Mouse (Mus musculus): ENCODE data around the gene Gm42674. TPM values are rescaled to one million over a fixed set of nuclear protein-coding genes. Genes with fewer than 3 reads are reported as not detected.
A peak's percentile ranks its signal among the peaks of the same experiment; 100 is the strongest.

Gm42674 gene
- polyA plus RNA-seq, 1 experiment from 2014 or later, result not detected

DNA sequence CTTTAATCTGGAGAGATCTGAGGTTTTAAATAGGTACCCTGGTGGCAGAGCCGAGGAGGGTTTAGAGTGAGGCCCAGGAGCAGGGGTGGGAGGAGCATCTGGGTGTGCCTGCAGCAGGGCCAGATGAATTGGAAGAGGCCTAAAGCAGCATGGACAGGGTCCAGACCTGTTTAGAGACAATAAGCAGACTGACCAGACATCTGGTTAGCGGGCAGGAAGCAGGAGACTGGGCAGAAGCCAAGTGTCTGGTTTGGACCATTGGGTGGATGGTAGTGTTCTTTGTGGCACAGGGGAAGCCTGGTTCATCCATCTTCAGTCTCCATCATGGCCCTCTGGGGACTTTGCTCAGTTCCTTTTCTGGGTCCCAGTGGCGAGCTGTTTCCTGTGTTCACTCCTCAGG lies 17.8 kb upstream of the Gm42674 start:
- ATAC-seq (ENCODE audit: extremely low read depth, insufficient number of reproducible peaks, low FRiP score, low TSS enrichment), result no peak

DNA sequence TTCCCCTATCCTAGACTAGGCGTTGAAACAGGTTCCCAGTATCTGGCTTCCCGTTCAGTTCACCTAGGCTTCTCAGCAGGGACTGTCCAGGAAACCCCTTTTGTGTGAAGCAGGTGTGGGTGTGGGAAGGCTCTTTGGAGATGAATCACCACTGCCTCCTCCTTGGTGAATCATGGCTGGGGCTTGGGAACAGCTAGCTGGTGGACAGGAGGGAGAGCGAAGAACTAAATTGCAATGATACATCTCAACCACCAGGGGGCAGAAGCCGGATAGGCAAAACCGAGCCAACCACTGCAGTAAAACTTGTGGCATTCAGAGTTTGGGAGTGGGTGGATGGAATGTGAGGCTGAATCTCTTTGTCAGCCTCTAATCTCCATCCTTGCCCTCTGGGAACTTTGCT lies 16.1 kb upstream of the Gm42674 start:
- H3K9ac ChIP-seq, result no peak overlapping the region
- H3K27ac ChIP-seq (replicated peaks), result no peak overlapping the region
- H3K9me3 ChIP-seq, result no peaks in the 10 kb centered on the region
- 34% methylated on average over 5 of the region's 5 CpGs for WGBS
- H3K4me1 ChIP-seq, result peaks cover 31% of the 10 kb centered on the region
- no peak overlapping the region for H3K4me3 ChIP-seq
- no peaks in the 10 kb centered on the region for H3K36me3 ChIP-seq
- no peaks in the 10 kb centered on the region for H3K27me3 ChIP-seq (replicated peaks)
- no peak for ATAC-seq (ENCODE audit: extremely low read depth, insufficient number of reproducible peaks, low FRiP score, low TSS enrichment)
- no peak overlapping the region for H3K4me2 ChIP-seq

More for the DNA sequence above, 17.8 kb upstream of the Gm42674 start:
- H3K4me1 ChIP-seq, result peaks cover 31% of the 10 kb centered on the region
- 18% methylated on average over 3 of the region's 3 CpGs for WGBS
- H3K4me3 ChIP-seq, result no peak overlapping the region
- peak overlapping the region; percentile 8; the same call in 1 of the 2 replicates for H3K9ac ChIP-seq
- no peak overlapping the region for H3K4me2 ChIP-seq
- no peaks in the 10 kb centered on the region for H3K36me3 ChIP-seq
- no peaks in the 10 kb centered on the region for H3K27me3 ChIP-seq (replicated peaks)
- no peaks in the 10 kb centered on the region for H3K9me3 ChIP-seq
- H3K27ac ChIP-seq (replicated peaks), result no peak overlapping the region

DNA sequence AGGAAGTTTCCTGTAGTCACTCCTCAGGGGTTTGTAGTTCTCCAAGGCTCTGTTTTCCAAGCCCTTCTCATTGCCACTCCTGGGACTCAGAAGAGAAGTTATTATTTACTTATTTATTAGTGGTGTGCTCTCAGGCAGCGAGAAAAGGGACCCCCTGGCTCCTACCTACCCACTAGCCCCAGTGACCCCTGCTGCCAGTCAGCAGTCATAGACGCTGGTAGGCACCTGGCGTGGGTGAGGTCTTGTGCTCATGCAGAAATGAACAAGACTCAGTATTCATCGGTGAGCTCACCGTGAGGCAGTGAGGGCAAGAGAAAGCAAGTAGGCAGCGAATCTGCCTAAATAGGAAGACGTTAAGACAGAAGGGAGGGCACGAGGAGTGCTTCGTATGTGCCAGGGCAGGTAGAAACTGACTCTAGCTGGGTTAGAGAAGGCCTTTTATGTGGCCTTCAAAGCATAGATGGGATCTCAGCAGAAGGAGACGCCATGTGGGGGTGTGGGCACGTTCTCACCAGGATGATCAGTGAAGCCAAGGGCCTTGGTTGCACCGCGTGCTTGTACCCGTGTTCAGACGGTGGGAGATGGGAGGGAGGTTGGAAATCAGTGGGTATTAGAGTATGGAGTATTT lies 15.6 kb upstream of the Gm42674 start:
- H3K4me3 ChIP-seq, result no peak overlapping the region
- H3K36me3 ChIP-seq, result no peaks in the 10 kb centered on the region
- 76% methylated on average over 15 of the region's 15 CpGs for WGBS
- no peak overlapping the region for H3K9ac ChIP-seq
- no peaks in the 10 kb centered on the region for H3K27me3 ChIP-seq (replicated peaks)
- peak overlapping the region; percentile 22; the same call in 1 of the 2 replicates for H3K27ac ChIP-seq (replicated peaks)
- H3K9me3 ChIP-seq, result no peaks in the 10 kb centered on the region
- no peak for ATAC-seq (ENCODE audit: extremely low read depth, insufficient number of reproducible peaks, low FRiP score, low TSS enrichment)
- H3K4me1 ChIP-seq, result peaks cover 31% of the 10 kb centered on the region
- no peak overlapping the region for H3K4me2 ChIP-seq

DNA sequence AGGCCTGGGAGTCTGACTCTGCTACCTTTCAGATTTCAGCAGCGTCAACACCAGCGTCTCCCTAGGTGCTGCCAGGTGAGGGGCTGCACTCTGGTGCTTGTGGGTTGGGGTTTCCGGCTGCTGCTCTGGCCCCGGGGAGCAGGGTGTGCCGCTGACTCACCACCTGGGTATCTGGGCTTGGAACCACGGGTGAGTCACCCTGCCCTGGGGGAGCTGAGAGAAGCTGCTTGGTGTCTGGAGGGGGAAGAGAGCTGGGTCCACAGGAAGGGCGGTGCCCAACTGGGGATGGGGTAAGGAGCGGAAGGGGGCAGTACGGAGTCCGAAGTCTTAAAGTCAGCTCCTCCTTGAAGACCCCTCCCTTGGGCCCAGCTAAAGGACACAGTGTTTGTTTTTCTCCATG lies 14.8 kb upstream of the Gm42674 start:
- peak overlapping the region; percentile 22; the same call in 1 of the 2 replicates for H3K27ac ChIP-seq (replicated peaks)
- H3K9me3 ChIP-seq, result no peaks in the 10 kb centered on the region
- H3K36me3 ChIP-seq, result no peaks in the 10 kb centered on the region
- H3K4me3 ChIP-seq, result no peak overlapping the region
- no peaks in the 10 kb centered on the region for H3K27me3 ChIP-seq (replicated peaks)
- H3K4me1 ChIP-seq, result peaks cover 31% of the 10 kb centered on the region
- 48% methylated on average over 10 of the region's 10 CpGs for WGBS
- no peak overlapping the region for H3K4me2 ChIP-seq
- no peak overlapping the region for H3K9ac ChIP-seq
- no peak for ATAC-seq (ENCODE audit: extremely low read depth, insufficient number of reproducible peaks, low FRiP score, low TSS enrichment)

DNA sequence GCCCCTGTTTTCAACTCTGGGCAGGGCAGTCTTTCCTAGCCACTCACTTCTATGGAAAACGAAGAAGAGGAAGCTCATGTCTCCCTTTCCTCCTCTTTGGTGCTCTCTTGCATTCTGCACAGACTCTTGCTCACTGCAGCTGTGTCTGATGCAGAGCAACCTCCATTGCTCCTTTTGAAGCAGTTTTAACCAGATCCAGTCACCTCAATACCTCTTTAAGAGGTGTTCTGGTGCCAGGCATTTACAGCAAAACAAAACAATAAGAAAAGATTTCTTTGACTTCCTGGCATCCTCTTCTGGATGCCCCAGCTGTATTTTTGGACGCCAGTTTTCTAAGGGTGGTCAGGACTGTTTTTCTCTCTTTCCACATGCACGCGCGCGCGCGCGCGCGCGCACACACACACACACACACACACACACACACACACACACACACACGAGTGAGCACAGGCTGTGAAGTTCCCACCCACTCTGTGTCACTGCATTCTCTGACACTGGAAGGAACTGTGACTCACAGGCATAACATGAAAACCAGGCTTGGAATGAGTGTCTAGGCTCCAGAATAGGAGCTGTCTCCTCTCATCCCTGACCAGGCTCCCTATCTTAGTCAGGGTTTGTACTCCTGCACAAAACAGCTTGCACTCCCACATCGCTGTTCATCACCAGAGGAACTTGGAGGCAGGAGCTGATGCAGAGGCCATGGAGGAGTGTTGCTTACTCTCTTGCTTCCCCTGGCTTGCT lies 14.2 kb upstream of the Gm42674 start:
- no peak overlapping the region for H3K4me3 ChIP-seq
- no peak for ATAC-seq (ENCODE audit: extremely low read depth, insufficient number of reproducible peaks, low FRiP score, low TSS enrichment)
- 80% methylated on average over 14 of the region's 14 CpGs for WGBS
- H3K4me2 ChIP-seq, result no peak overlapping the region
- H3K36me3 ChIP-seq, result no peaks in the 10 kb centered on the region
- no peak overlapping the region for H3K9ac ChIP-seq
- 0 out of 2 replicates have a peak overlapping the region, but pooled peaks have one; percentile 20 for H3K27ac ChIP-seq (replicated peaks)
- no peaks in the 10 kb centered on the region for H3K27me3 ChIP-seq (replicated peaks)
- peaks cover 31% of the 10 kb centered on the region for H3K4me1 ChIP-seq
- H3K9me3 ChIP-seq, result no peaks in the 10 kb centered on the region

DNA sequence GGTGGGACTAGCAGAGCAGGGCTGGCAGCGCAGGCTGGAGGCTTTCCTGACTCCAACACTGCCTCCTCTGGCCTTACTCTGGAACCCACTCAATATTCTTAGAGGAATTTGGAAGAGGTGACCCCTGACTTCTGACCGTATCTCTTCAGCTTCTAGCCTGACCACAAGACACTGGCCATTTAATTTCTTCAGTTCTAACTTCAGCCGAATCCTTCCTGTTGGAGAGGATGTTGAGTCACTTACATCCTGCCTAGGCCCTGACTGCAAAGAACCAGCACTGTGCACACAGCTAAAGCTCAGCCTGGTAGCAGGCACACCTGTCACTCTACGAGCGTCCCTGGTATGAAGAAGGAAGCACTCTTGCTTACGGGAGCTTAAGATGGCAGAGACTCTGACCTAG lies 12.3 kb upstream of the Gm42674 start:
- 66% methylated on average over 6 of the region's 6 CpGs for WGBS
- H3K9ac ChIP-seq, result no peak overlapping the region
- no peak overlapping the region for H3K4me3 ChIP-seq
- ATAC-seq (ENCODE audit: extremely low read depth, insufficient number of reproducible peaks, low FRiP score, low TSS enrichment), result no peak
- H3K36me3 ChIP-seq, result no peaks in the 10 kb centered on the region
- no peaks in the 10 kb centered on the region for H3K27me3 ChIP-seq (replicated peaks)
- H3K27ac ChIP-seq (replicated peaks), result no peak overlapping the region
- no peak overlapping the region for H3K4me2 ChIP-seq
- H3K4me1 ChIP-seq, result peaks cover 17% of the 10 kb centered on the region
- H3K9me3 ChIP-seq, result 0 out of 2 replicates have a peak, but pooled peaks cover 5% of the 10 kb centered on the region

DNA sequence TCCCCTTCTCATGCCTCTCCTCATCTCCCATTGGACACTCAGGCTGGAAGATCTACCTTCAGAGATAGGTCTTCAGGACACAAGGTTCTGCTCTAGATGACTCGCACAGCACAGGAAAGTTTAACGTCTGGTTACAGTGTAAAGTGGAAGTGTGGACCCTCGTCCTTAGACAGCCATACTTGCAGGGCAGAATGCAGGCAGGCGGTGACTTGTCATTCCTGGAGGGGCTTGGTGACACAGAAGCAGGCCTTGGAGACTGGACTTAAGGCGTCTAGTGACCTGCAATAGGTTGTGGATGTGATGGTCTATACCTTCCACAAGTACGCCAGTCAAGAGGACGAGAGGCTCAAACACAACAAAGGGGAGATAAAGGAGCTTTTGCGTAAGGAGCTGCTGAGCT lies 11.8 kb upstream of the Gm42674 start, which contains the start of gene S100a2:
TSS of gene S100a2 (plus strand) at position 301 of the 400 bp plus-strand sequence.
- Histone ChIP-seq H3K4me1 (peaks cover 16% of the 10 kb centered on the region), H3K4me3 (no peak within 1 kb of the TSS), H3K27ac (replicated peaks) (no peak within 1 kb of the TSS), H3K27me3 (replicated peaks) (no peaks in the 10 kb centered on the region), H3K4me2 (no peak within 1 kb of the TSS), H3K36me3 (no peaks in the 10 kb centered on the region), H3K9me3 (0 out of 2 replicates have a peak, but pooled peaks cover 5% of the 10 kb centered on the region), H3K9ac (no peak within 1 kb of the TSS)
- 76% methylated on average over 8 of the region's 8 CpGs for WGBS
- ATAC-seq (ENCODE audit: extremely low read depth, insufficient number of reproducible peaks, low FRiP score, low TSS enrichment), result no peak

DNA sequence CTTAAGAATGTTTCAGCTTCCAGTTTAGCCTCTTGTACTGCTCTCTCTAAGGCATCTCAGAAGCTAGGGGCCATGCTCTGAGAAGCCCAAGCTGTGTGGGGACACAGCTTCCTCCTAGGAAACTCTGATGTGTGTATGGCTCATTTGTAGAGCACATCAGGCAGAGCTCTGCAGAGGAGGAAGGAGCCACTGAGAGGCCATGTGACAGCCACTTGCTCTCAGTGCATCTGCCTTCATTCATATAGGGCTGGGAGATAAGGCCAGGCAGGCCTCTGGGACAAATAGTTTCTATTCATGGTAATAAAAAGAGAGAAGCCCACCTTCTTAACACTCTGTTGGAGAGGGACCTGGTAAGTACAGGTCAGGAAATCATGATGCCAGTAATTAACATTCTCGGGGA lies 7.2 kb upstream of the Gm42674 start:
- no peaks in the 10 kb centered on the region for H3K27me3 ChIP-seq (replicated peaks)
- H3K4me2 ChIP-seq, result no peak overlapping the region
- 0 out of 2 replicates have a peak, but pooled peaks cover 7% of the 10 kb centered on the region for H3K4me1 ChIP-seq
- ATAC-seq (ENCODE audit: extremely low read depth, insufficient number of reproducible peaks, low FRiP score, low TSS enrichment), result no peak
- 68% methylated on average over 1 of the region's 1 CpGs for WGBS
- no peak overlapping the region for H3K27ac ChIP-seq (replicated peaks)
- H3K36me3 ChIP-seq, result no peaks in the 10 kb centered on the region
- H3K4me3 ChIP-seq, result no peak overlapping the region
- H3K9ac ChIP-seq, result no peak overlapping the region
- 0 out of 2 replicates have a peak, but pooled peaks cover 5% of the 10 kb centered on the region for H3K9me3 ChIP-seq

DNA sequence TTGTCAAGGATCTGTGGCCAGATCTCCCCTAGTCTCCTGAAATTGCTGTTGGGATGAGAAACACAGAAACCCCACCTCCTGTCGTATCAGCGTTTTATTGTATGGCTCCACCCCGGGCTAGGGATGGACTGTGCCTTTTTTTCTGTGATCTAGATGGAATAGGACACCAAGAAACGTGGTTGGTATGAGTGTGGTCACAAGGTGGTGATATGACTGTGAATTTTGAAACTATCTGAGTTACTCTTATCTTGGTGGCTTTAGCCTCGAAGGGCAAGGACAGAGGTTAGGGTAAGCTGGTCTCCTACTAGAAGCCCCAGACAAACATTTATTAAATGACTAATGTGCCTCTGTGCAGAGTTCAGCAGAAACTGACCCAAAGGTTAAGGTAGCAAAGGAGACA lies 6.1 kb upstream of the Gm42674 start:
- Histone ChIP-seq H3K27ac (replicated peaks) (no peak overlapping the region), H3K27me3 (replicated peaks) (no peaks in the 10 kb centered on the region), H3K4me2 (no peak overlapping the region), H3K9ac (no peak overlapping the region), H3K9me3 (0 out of 2 replicates have a peak, but pooled peaks cover 5% of the 10 kb centered on the region), H3K4me1 (peaks cover 13% of the 10 kb centered on the region), H3K36me3 (no peaks in the 10 kb centered on the region), H3K4me3 (no peak overlapping the region)
- 68% methylated on average over 5 of the region's 5 CpGs for WGBS
- no peak for ATAC-seq (ENCODE audit: extremely low read depth, insufficient number of reproducible peaks, low FRiP score, low TSS enrichment)

DNA sequence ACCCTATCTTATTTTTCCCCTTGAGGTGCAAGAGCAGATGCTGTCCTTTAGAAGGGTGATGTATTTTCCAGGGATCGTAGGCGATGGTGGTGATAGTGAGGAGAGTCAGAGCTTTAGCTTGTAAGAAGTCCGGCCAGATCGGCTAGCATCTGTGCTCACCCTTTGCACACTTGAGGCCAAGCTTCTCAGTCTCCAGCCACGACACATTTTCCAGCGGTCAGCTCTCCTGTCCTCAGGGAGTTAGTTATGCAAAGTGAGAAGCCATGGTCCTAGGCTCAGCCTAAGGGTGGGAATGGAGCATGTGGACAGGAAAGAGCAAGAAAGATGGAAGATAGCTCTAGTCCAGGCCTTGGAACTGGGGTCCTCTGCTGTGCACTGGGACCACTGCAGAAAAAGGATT lies 4.9 kb upstream of the Gm42674 start:
- Histone ChIP-seq H3K27ac (replicated peaks) (no peak overlapping the region), H3K9me3 (0 out of 2 replicates have a peak, but pooled peaks cover 5% of the 10 kb centered on the region), H3K4me2 (no peak overlapping the region), H3K27me3 (replicated peaks) (no peaks in the 10 kb centered on the region), H3K36me3 (no peaks in the 10 kb centered on the region), H3K4me3 (no peak overlapping the region), H3K9ac (no peak overlapping the region), H3K4me1 (peaks cover 20% of the 10 kb centered on the region)
- 83% methylated on average over 6 of the region's 6 CpGs for WGBS
- ATAC-seq (ENCODE audit: extremely low read depth, insufficient number of reproducible peaks, low FRiP score, low TSS enrichment), result no peak

DNA sequence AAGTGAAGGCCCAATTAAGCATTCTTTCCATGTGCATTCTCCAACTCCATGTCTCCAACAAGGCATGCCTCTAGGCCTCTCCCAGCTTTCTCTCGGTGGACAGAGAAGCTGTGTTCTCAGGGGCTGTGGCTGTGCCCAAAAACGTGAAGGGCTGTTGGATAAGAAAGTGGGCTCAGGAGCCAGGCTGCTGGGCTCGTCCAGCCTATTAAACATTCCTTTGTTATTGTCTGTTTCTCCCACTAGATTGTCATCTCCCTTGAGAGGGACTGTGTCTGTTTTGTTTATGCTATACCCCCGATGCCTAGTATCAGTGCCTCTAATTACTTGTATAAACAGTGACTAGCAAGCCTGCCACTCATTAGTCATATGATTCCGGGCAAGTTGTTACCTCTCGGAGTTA lies 4.0 kb upstream of the Gm42674 start:
- Histone ChIP-seq H3K4me3 (no peak overlapping the region), H3K9me3 (0 out of 2 replicates have a peak, but pooled peaks cover 5% of the 10 kb centered on the region), H3K9ac (no peak overlapping the region), H3K27me3 (replicated peaks) (no peaks in the 10 kb centered on the region), H3K4me1 (peaks cover 20% of the 10 kb centered on the region), H3K27ac (replicated peaks) (no peak overlapping the region), H3K36me3 (no peaks in the 10 kb centered on the region), H3K4me2 (no peak overlapping the region)
- WGBS, result 35% methylated on average over 6 of the region's 6 CpGs
- ATAC-seq (ENCODE audit: extremely low read depth, insufficient number of reproducible peaks, low FRiP score, low TSS enrichment), result no peak
